Mouse (Mus musculus) brown adipose tissue, adult 24 weeks (tissue): ENCODE measurements around the gene Gtdc1. TPM values are rescaled to one million over a fixed set of nuclear protein-coding genes. Genes with fewer than 3 reads are reported as not detected.

ENCODE experiments used
- H3K27ac ChIP-seq: fragments of 200-500 bp; replicated peaks from 2 replicates; pipeline ENCODE4 v1.5.1; 2012; ENCODE audit warnings: low read depth, mild to moderate bottlenecking, low read length
- H3K4me1 ChIP-seq: fragments of 200-500 bp; 2 replicates; pipeline ENCODE4 v1.6.1; 2012; ENCODE audit warnings: low read length, mixed read lengths; ENCODE audit not compliant: control insufficient read depth, insufficient read depth, insufficient read length
- H3K4me3 ChIP-seq: fragments of 200-500 bp; 2 replicates; pipeline ENCODE4 v1.5.1; 2012; ENCODE audit warnings: low read depth, mild to moderate bottlenecking, low read length, moderate library complexity; ENCODE audit not compliant: insufficient read depth
- polyA plus RNA-seq: library from polyadenylated mRNA; stranded (reverse); fragments of >200 nt; gene quantifications from 2 replicates; pipeline ENCODE4 v1.2.4, GENCODE M21; 2012; ENCODE audit not compliant: missing spikeins, insufficient read depth, insufficient read length

Gene Gtdc1
- polyA plus RNA-seq, 1 experiment = 13.3 TPM

DNA sequence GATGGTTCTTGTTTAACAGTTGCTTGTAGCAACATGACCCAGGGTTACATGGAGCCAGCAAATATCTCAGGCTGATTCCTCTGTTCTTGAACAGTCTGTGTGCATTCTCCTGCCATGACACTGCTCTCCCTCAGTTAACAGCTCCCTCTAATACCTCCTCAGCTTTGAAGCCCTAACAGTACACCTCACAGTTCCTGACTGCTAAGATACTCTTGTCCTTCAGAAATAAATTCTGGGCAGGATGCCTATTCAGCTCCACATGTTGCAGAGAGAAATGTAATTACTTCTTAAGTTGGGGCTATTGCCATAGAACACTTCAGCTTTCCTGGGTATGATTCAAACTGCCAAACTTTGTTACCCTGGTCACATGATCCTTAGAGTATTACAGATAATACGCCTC is 29.7 kb downstream of the Gtdc1 start:
- H3K4me3 ChIP-seq = no peak overlapping the region
- no peaks in the 10 kb centered on the region for H3K4me1 ChIP-seq
- no peak overlapping the region for H3K27ac ChIP-seq

DNA sequence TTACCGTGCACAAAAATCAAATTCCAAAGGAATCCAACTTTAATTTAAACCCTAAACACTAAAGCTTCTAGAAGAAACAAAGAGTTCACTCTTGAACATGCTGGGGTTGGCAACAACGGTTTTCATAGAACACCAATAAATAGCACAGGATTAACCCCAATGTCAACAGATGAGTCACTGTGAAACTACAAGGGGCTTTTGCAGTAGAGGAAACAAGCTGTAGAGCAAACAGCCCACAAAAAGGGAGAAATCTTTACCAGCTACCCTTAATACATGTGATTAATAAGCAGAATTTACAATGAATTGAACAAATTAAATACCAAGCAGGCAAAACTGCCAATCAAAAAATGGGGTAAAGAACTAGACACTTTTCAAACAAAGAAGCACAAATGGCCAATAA is 53.7 kb downstream of the Gtdc1 start:
- H3K4me3 ChIP-seq = no peak overlapping the region
- H3K4me1 ChIP-seq = no peaks in the 10 kb centered on the region
- no peak overlapping the region for H3K27ac ChIP-seq

DNA sequence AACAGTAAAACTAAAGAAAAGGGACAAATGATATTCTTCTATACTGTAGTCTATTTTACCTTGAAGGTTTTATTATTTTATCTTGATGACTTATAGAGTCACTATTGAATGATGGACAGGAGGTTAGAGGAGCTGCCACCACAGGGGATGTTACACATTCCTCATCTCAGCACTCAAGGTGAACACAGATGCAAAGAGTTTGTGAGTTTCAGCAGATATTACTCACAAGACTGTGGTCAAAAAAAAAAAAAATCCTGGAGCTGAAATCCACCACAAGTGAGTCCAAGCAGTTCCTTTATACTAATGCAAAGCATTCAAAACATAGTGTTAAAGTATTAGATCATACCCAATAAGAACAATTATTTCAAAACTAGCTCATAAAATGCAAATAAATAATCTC is 62.7 kb downstream of the Gtdc1 start:
- H3K27ac ChIP-seq = no peak overlapping the region
- no peak overlapping the region for H3K4me3 ChIP-seq
- H3K4me1 ChIP-seq = no peaks in the 10 kb centered on the region

DNA sequence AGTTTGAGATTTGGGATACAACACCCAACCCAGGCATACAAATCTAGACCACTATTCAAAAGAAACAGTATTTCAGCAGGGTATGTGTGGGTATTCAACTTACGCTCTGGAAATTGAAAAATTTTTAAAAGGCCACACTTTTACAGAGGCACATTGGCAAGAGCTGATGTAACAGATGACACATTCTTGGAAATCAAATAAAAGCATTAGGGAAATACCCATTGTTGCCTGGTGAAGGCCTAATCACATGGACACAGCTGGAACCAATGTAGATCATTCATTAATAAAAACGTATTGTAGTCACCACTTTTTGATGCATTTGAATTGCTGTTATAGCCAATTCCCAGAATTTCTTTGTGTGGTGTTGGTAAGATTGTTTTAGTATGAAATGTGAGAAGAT is 73.0 kb downstream of the Gtdc1 start:
- Histone ChIP-seq H3K4me3 (no peak overlapping the region), H3K4me1 (no peaks in the 10 kb centered on the region), H3K27ac (no peak overlapping the region)

DNA sequence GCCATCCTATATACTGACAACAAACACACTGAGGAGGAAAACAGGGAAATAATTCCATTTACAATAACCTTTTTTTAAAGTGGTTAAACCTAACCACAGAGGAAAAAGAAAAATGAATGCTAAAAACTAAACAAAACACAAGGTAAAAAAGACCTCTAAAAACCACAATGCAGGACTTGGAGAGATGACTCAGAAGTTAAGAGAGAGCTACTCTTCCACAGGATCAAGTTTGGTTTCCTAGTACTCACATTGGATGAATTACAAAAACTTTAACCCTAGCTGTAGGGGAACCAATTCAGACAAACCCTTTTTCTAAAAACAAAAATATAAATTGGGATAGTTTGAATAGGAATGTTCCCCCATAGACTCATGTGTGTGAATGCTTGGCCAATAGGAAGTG is 77.8 kb downstream of the Gtdc1 start:
- Histone ChIP-seq H3K27ac (no peak overlapping the region), H3K4me3 (no peak overlapping the region), H3K4me1 (no peaks in the 10 kb centered on the region)

DNA sequence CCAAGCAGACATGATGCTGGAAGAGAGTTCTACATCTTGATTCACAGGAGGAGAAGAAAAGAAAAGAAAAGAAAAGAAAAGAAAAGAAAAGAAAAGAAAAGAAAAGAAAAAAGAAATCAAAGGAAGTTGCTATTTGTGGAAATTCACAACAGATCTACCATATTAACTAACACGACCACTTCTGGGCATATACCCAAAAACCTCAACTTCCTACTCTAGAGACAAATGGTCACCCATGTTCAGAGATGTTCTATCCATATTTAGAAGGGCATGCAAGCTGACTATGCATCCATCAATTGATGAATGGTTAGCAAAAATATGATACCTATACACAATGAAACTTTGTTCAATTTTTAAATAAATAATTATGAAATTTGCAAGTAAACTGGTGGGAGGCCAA is 79.3 kb downstream of the Gtdc1 start:
- no peak overlapping the region for H3K4me3 ChIP-seq
- no peak overlapping the region for H3K27ac ChIP-seq
- H3K4me1 ChIP-seq = no peaks in the 10 kb centered on the region

DNA sequence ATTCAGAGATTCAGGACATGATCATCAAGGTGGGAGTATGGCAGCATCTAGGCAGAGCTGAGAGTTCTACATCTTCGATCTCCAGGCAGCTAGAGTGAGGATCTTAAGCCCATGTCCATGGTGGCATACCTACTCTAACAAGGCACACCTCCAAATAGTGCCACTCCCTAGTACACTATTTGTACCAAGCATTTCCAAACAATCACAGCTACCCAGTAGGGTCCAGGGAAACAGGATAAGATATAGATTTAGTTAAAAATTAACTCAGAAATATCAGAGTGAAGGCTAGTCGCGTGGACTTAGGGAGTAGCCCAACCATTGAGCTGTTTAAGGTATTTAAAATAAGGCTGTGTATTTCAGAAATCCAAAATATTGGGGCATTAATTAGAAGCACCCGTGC is 82.0 kb downstream of the Gtdc1 start:
- Histone ChIP-seq H3K4me3 (no peak overlapping the region), H3K27ac (no peak overlapping the region), H3K4me1 (no peaks in the 10 kb centered on the region)

DNA sequence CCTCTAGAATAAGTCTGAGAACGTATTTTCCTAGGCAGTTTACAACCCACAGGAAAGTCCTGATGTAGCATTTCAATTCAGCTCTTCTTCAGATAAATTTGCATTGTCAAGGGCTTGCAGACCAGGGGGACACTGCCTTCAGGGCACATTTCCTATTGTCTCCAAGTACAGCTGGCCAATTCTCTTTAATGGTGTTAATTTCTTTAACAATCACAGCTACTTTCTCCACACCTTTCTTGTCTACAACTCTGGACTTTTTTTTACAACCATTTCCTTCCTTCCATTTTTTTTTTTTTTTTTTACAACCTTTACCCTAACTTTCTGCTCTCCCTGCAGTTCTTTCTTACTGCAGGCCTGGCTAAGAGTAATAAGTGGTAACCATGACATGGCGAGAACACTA is 97.7 kb downstream of the Gtdc1 start:
- Histone ChIP-seq H3K4me1 (peaks cover 3% of the 10 kb centered on the region; the same call in 1 of the 2 replicates), H3K4me3 (no peak overlapping the region), H3K27ac (no peak overlapping the region)

DNA sequence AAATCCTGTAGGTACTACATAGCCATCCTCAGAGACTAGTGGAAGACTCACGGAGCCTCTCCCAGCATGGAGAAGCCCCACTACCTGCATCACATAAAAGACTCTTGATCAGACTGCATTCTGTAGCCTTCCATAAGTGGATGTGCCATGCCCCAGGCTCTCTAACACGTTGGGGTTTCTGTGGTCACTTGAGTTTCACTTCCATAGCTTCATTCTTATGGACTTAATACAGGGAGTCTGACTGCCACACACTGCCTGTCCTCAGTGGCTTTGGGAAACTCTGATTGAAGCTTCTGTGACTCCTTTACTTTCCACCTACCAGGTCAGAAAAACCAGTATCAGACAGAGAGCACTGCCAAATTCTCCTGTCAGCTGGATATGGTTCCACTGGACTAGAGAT is 98.1 kb downstream of the Gtdc1 start:
- Histone ChIP-seq H3K4me3 (no peak overlapping the region), H3K27ac (no peak overlapping the region), H3K4me1 (peaks cover 3% of the 10 kb centered on the region; the same call in 1 of the 2 replicates)

DNA sequence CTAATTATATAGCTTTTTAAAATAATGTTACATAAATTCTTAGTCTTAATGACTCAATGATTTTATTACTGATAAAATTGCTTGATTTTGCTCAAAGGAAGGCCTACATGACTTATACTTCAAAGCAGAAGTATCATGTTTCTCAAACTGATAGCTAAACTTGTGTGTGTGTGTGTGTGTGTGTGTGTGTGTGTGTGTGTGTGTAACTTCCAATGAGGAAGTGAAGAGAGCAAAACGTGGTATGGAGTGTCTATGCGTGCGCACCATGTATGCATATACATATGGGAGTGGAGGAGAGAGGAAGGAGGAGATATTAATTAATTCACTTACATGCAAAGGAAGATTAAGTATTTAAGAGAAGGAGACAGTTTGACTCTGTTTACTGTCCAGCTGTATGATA is 100.8 kb downstream of the Gtdc1 start:
- Histone ChIP-seq H3K4me3 (no peak overlapping the region), H3K4me1 (peaks cover 3% of the 10 kb centered on the region; the same call in 1 of the 2 replicates), H3K27ac (no peak overlapping the region)

DNA sequence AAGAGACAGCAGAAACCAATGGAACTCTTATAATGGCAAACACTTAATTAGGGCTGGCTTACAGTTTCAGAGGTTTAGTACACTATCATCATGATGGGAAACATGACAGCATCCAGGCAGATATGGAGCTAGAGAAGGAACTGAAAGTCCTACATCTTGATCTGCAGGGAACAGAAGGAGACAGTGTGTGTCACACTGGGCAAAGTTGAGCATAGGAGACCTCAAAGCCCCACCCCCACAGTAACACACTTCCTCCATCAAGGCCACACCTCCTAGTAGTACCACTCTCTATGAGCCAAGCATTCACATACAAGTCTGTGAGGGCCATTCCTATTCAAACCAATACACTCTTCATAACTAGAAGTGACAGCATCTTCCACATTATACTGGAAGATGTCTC is 109.7 kb downstream of the Gtdc1 start:
- Histone ChIP-seq H3K4me1 (no peaks in the 10 kb centered on the region), H3K4me3 (no peak overlapping the region), H3K27ac (no peak overlapping the region)

DNA sequence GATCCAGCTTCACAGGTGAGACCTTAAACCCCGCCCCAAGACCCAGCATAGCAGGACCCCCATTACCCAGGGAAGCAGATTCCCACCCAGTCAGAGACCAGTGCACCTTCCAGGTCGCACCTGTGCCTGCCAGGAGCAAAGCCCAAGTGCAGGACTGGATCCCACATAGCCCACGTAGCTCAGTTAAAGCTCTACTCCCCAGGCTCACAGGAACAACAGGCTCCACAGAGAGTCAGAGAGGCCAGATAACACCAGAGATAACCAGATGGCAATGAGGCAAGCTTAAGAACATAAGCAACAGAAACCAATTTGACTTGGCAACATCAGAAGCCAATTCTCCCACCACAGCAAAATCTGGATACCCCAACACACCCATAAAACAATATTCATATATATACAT is 113.7 kb downstream of the Gtdc1 start:
- Histone ChIP-seq H3K4me1 (no peaks in the 10 kb centered on the region), H3K4me3 (no peak overlapping the region), H3K27ac (no peak overlapping the region)

DNA sequence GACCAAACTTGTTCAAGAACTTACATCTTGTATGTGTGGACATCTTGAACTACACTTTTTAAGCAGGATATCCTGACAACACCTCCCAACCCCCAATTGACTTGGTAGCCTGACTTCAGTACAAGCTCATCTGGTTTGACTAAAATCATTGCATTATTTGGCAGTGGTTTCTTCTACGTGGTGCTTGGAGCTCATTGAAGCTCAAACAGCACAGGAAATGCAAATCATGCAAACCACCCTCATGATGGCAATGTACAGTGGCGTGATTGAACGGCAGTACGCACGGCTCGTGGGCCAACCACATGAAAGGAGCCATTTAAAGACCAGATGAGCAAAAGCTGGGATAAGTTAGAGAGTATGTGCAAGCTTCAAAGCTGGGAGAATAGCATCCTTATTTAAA is 123.0 kb downstream of the Gtdc1 start:
- H3K27ac ChIP-seq = no peak overlapping the region
- no peak overlapping the region for H3K4me3 ChIP-seq
- H3K4me1 ChIP-seq = no peaks in the 10 kb centered on the region

DNA sequence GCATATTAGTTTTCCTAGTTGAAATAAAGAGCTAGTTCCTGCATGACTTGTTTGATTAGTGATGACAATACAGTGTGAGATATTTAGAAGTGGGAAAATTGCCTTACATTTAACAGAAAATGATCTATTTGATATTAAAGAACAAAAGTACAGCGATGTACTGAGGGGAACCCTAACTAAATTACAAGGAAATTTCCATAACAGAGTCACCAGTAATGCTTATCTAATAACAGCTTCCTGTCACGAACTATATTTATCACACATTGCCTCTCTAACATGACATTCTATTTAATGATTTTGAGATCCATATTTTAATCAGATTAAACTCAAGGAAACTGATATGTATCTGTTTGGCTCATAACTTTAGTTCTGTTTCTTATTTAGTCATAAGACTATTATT is 126.1 kb downstream of the Gtdc1 start:
- H3K27ac ChIP-seq = no peak overlapping the region
- no peak overlapping the region for H3K4me3 ChIP-seq
- H3K4me1 ChIP-seq = no peaks in the 10 kb centered on the region

DNA sequence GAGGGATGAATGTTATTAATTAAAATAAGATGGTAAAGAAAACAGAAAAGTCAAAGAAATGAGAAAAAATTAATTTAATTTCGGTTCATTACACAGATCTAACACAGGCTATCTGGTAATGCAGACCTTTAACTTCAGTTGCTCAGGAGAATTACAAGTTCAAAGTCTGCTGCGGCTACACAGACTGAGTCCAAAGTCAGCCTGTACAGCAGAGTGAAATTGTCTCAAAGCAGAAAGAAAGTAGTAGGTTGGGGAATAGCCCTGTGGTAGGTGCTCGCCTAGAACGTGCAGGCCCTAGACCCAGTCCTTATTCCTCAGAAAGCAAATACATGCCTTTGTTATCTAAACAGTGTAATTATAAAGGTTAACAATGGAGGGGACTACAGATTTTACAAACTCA is 135.6 kb downstream of the Gtdc1 start:
- Histone ChIP-seq H3K27ac (no peak overlapping the region), H3K4me3 (no peak overlapping the region), H3K4me1 (no peaks in the 10 kb centered on the region)

DNA sequence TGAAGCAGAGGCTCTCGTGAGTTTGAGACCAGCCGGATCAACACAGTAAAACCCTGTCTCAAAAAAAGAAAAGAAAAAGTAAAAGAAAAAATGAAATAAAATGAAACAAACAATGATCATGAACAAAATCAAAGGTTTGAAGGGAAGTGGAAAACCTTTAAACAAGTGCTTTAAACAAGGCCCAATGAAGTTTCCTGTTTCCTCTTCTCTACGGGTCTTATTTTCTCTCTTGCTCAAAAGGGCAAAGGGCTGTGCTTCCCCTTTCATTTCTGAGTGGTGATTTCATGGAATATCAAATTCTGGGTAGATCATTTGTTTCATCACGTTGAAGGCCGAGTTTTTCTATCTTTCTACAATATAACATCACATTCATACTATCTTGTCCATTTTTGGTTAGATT is 136.3 kb downstream of the Gtdc1 start:
- Histone ChIP-seq H3K4me3 (no peak overlapping the region), H3K27ac (no peak overlapping the region), H3K4me1 (no peaks in the 10 kb centered on the region)

DNA sequence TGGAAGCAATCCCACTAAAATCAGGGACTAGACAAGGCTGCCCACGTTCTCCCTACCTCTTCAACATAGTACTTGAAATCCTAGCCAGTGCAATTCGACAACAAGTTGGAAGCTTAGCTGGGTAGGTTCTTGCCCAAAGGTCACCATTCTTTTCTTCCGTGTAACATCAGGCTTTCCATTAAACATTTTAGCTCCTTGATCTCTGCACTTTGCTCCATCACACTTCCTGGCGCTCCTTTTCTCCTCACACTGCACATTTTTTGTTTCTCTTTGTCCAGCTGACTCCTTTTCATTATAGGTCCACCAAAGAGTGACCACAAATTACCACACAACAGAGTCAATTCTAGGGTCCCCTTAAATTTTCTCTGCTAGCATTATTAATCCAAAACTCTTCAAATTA is 144.7 kb downstream of the Gtdc1 start:
- Histone ChIP-seq H3K4me1 (no peaks in the 10 kb centered on the region), H3K4me3 (no peak overlapping the region), H3K27ac (no peak overlapping the region)
